Mouse (Mus musculus) liver, adult (tissue): ENCODE data around the gene Kcnq2.

Source experiments
- GATA4 ChIP-seq: IDR thresholded peaks from 2 replicates; pipeline ENCODE4 v1.6.1; 2014; ENCODE audit warnings: mild to moderate bottlenecking, low read length; ENCODE audit not compliant: insufficient replicate concordance

Kcnq2 gene

DNA sequence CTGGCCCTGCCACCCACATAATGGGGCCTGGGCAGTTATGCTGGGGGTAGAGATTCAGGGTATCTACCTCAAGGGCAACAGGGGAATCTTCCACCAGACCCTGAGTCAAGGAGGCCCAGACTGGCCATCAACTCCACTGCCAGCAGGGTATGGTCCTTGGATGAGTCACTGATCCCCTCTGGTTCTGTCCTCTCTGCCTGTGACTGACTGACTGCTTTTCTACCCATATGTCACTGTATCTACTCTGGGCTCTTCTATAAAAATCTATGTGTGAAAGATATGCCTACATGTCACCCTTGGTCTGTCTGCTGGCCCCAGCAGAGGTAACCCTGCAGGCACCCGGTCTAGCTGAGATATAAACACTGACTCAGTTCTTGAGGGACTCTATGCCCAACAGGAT is 18.0 kb upstream of the Kcnq2 start:
- no peak for TF ChIP-seq GATA4

- TF ChIP-seq GATA4, result no peak
Measured at GRCm38 (mm10) chr2:181152701-181153100, 17.6 kb upstream of the Kcnq2 start.

DNA sequence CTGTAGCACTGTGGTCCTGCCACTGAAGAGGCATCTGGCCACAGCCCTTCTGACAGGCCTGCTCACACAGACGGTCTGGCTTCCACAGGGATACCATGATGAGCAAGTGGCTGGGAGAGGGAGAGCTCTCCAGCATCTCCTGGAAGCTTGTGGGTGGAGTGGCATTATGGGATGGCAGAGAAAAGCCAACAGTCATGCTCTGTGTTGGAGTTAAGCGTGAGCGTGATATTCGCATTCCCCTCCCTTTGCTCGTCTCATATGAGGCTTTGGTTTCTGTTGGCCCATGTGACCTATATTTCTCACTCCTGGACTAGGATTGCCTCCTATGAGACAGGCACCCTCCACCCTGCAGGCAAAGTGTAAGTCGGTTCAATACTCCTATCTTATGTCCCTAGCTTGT is 15.2 kb upstream of the Kcnq2 start:
- TF ChIP-seq GATA4, result no peak

DNA sequence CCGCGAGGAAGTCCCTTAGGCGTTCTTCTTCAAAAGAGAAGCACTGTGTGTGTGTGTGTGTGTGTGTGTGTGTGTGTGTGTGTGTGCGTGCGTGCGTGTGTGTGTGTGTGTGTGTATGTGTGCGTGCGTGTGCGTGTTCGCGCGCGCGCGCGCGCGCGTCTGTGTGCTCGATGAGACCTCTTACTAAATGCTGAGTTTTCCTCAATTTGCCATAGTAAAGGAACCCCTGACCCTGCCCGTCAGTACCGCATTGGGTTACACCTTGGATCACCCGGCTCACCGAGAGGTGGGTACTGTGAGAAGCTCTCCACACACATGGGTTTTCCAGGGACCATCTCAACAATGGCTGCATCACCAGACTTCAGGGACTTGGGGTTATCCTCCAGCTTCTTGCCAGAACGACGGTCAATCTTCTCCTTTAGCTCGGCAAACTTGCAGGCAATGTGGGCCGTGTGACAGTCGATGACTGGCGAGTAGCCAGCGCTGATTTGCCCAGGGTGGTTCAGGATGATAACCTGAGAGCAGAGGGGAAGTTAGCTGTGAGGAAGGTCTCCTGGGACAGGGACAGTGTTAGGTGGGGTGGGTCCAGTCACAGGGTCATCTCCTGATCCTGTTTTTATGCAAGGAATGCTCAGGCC is 13.3 kb upstream of the Kcnq2 start:
- TF ChIP-seq GATA4, result no peak

GRCm38 (mm10) chr2:181147546-181148317 is 12.6 kb upstream of the Kcnq2 start:
- TF ChIP-seq GATA4, result no peak

DNA sequence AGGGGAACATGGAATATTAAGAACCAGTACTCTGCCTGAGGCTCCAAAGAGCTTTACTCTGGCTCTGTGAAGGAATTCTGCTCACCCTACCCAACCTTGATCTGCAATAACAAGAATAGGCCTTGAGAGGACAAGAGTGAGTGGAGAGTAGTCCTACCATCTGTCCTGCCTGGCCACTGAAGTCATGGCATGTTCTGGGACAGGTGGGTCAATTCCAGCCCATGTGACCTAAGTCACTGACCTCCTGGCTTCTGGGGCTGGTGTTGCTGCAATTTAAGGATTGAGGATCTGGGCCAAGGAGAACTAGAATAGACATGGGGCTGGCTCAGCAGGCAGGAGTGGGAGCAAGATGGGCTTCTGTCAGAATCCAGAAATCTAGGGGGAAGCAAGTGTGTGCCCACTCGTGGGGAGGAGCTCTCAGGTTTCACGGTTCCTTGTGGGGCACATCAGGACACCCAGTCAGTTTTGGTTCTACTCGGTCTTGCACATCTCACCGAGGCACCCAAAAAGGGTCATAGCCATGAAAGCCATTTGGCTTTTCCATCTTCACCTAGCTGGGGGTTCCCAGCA is 12.0 kb upstream of the Kcnq2 start:
- TF ChIP-seq GATA4, result no peak

DNA sequence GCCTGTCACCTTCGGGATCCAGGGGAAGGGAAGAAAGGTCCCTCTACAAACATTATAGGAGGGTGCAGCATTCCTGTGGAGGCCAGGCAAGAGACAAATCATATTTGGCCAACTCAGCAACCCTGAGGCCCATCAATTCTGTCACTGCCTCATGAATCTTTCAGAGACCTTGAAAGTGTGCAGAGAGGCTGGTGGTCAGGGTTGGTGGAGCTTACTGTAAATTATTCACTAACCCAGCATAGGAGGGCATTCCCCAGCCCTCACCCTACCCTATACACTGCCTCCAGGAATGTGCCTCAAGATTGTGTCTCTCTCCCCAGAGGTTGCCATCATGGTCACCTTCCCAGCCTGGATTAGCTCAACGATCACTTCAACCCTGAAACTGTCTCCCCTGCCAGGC is 9.6 kb upstream of the Kcnq2 start:
- TF ChIP-seq GATA4, result no peak

DNA sequence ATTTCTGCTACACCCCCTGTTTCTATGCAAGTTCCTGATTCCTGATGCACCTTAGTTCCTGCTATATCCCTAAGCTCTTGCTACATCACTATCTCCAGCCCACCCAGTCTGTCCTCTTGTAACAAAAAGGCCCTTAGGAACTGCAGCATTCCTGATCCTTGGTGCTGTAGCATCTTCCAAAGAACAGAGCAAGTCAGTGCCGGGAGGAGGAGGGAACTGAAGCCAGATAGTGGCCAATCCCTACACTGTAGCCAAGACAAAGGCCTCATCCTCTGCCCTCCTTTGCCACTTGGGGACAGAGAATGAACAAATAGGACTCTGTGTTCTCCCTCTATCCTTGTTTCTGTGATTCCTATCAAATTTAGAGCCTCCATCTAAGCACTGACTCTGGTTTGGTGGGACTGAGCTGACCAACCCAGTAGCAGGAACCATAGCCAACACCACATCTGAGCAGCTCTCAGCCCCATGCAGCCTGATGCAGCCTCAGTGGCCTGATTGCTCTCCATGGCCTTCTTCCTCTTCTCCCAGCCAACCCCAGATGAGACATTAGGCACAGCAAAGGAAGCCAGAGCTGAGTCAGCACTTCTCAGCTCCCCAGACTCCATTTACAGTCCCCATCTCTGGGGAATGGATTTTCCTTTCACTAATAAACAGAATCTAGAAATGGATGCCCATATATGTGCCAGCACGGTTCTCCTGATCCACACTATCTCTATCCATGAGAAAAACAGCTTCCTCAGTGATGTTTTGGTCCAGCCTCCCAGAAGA is 8.6 kb upstream of the Kcnq2 start:
- no peak for TF ChIP-seq GATA4

- TF ChIP-seq GATA4, result no peak
Measured at GRCm38 (mm10) chr2:181142703-181143135, 7.6 kb upstream of the Kcnq2 start.

- TF ChIP-seq GATA4, result no peak
Measured at GRCm38 (mm10) chr2:181139641-181140193, 4.6 kb upstream of the Kcnq2 start.

GRCm38 (mm10) chr2:181136934-181137333 is 1.8 kb upstream of the Kcnq2 start:
- TF ChIP-seq GATA4, result no peak

GRCm38 (mm10) chr2:181135446-181135818 is 332 bp upstream of the Kcnq2 start:
- TF ChIP-seq GATA4, result no peak

- no peak for TF ChIP-seq GATA4
Measured at GRCm38 (mm10) chr2:181133837-181134590, 1.1 kb downstream of the Kcnq2 start.

- TF ChIP-seq GATA4, result no peak
Measured at GRCm38 (mm10) chr2:181130245-181130644, 4.9 kb downstream of the Kcnq2 start.

DNA sequence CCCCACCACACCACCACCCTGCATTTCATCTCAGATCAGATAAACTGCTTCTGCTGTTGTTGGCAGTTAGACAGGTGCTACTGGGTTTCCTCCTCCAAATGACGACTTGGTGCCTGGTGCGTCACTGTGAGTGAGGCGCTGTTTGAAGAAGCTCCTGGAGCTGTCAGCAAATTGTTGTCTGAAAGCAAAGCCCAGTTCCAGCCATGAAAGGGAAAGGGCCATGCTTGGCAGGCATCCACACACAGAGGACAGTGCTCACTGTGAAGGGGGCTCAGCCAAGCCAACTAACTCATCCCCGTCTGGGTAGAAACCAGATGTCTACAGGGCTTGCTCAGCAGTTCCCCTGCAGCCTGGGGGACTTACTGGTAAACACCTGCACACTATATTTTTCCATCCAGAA is 6.1 kb downstream of the Kcnq2 start:
- TF ChIP-seq GATA4, result no peak

DNA sequence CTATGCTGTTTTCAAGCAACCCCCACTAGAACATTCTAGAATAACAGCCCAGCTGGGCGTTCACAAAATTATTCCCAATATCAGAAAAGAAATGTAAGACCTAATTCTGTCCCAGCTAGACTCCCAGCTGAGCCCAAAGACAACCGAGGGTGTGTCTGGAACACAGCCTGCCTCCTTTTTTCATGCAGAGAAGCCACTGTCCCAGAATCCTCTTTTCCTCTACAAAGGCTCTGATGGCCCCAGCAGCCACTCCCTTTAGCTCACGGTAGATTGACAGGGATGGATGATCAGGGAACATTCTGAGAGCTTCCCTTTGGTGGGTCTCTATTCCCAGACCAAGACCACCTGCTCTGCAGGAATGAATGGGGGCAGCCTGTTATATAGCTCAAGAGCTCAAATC is 7.3 kb downstream of the Kcnq2 start:
- no peak for TF ChIP-seq GATA4
